Mouse (Mus musculus) limb, embryonic 11.5 days (tissue): Measurements from ENCODE around the gene Slain2. TPM values are rescaled to one million over a fixed set of nuclear protein-coding genes. Genes with fewer than 3 reads are reported as not detected.

Experiments
- ATAC-seq: fragments of 200-750 bp; cut with Nextera tagmentation; 2 replicates; pipeline ENCODE4 v1.8.0; 2017; ENCODE audit warnings: low read depth; ENCODE audit not compliant: insufficient number of reproducible peaks, low FRiP score, low TSS enrichment
- DNase-seq: peaks from one replicate; pipeline ENCODE4 v3.0.0-alpha.2; 2015; ENCODE audit warnings: low spot score
- H3K27ac ChIP-seq: fragments of 300-500 bp; sonication (generic); replicated peaks from 2 replicates; pipeline ENCODE4 v1.5.1; 2014; ENCODE audit warnings: low read depth, mild to moderate bottlenecking, low read length
- H3K27me3 ChIP-seq: fragments of 300-500 bp; sonication (generic); 2 replicates; pipeline ENCODE4 v1.6.1; 2014; ENCODE audit warnings: mild to moderate bottlenecking, low read length, mixed read lengths; ENCODE audit not compliant: control insufficient read depth, insufficient read depth
- H3K36me3 ChIP-seq: fragments of 300-500 bp; sonication (generic); 2 replicates; pipeline ENCODE4 v1.6.1; 2014; ENCODE audit warnings: mild to moderate bottlenecking, low read length, moderate library complexity, mixed read lengths; ENCODE audit not compliant: control insufficient read depth, insufficient read depth
- H3K4me1 ChIP-seq: fragments of 300-500 bp; sonication (generic); 2 replicates; pipeline ENCODE4 v1.6.1; 2014; ENCODE audit warnings: low read length, mixed read lengths; ENCODE audit not compliant: control insufficient read depth, insufficient read depth
- H3K4me2 ChIP-seq: fragments of 300-500 bp; sonication (generic); 2 replicates; pipeline ENCODE4 v1.6.1; 2014; ENCODE audit warnings: low read depth, mild to moderate bottlenecking, moderate library complexity; ENCODE audit not compliant: severe bottlenecking
- H3K4me3 ChIP-seq: fragments of 300-500 bp; sonication (generic); 2 replicates; pipeline ENCODE4 v1.5.1; 2014; ENCODE audit warnings: low read depth, low read length
- H3K9ac ChIP-seq: fragments of 300-500 bp; sonication (generic); 2 replicates; pipeline ENCODE4 v1.6.1; 2014; ENCODE audit warnings: mild to moderate bottlenecking, low read length
- H3K9me3 ChIP-seq: fragments of 300-500 bp; sonication (generic); 2 replicates; pipeline ENCODE4 v1.6.1; 2016; ENCODE audit warnings: low read length; ENCODE audit not compliant: control insufficient read depth
- WGBS: fragments of 180-500 bp; shearing (Covaris S2); extraction: QIAGEN DNeasy Blood & Tissue Kit; methylation state at CpG from one replicate; pipeline ENCODE4 v1.1.7; 2014; 5-methylcytosine and 5-hydroxymethylcytosine counted together
- polyA plus RNA-seq: library from polyadenylated mRNA; unstranded; fragments of >200 nt; fragmentation: Nextera tagmentation; extraction: Ambion mirVana; gene quantifications from 2 replicates; pipeline ENCODE4 v1.2.1, GENCODE M21; 2014

The Slain2 gene
- polyA plus RNA-seq, 1 experiment from 2014 or later = 21.6 TPM

- no peak for DNase-seq
- Histone ChIP-seq H3K4me3 (no peak overlapping the region), H3K36me3 (no peaks in the 10 kb centered on the region), H3K4me2 (no peak overlapping the region), H3K9me3 (no peaks in the 10 kb centered on the region), H3K27ac (no peak overlapping the region), H3K27me3 (no peaks in the 10 kb centered on the region), H3K4me1 (no peaks in the 10 kb centered on the region), H3K9ac (no peak overlapping the region)
- 85% methylated on average over 6 of the region's 6 CpGs for WGBS
- no peak for ATAC-seq
Measured at GRCm38 (mm10) chr5:72907402-72907801, 6.7 kb upstream of the Slain2 start.

- Histone ChIP-seq H3K9me3 (no peaks in the 10 kb centered on the region), H3K27me3 (no peaks in the 10 kb centered on the region), H3K4me1 (no peaks in the 10 kb centered on the region), H3K4me3 (no peak overlapping the region), H3K27ac (no peak overlapping the region), H3K36me3 (no peaks in the 10 kb centered on the region), H3K9ac (no peak overlapping the region), H3K4me2 (no peak overlapping the region)
- WGBS = 79% methylated on average over 8 of the region's 8 CpGs
- DNase-seq (no peak), ATAC-seq (no peak)
Measured at GRCm38 (mm10) chr5:72908324-72908936, 5.7 kb upstream of the Slain2 start.

GRCm38 (mm10) chr5:72909363-72909762, 4.7 kb upstream of the Slain2 start:
- H3K27me3 ChIP-seq = no peaks in the 10 kb centered on the region
- ATAC-seq (no peak), DNase-seq (no peak)
- no peaks in the 10 kb centered on the region for H3K36me3 ChIP-seq
- no peak overlapping the region for H3K4me3 ChIP-seq
- no peak overlapping the region for H3K9ac ChIP-seq
- WGBS = 83% methylated on average over 4 of the region's 4 CpGs
- no peaks in the 10 kb centered on the region for H3K9me3 ChIP-seq
- no peak overlapping the region for H3K27ac ChIP-seq
- H3K4me1 ChIP-seq = no peaks in the 10 kb centered on the region
- H3K4me2 ChIP-seq = no peak overlapping the region

- H3K36me3 ChIP-seq = no peaks in the 10 kb centered on the region
- H3K27ac ChIP-seq = no peak overlapping the region
- no peak overlapping the region for H3K4me2 ChIP-seq
- DNase-seq (no peak), ATAC-seq (no peak)
- 92% methylated on average over 1 of the region's 1 CpGs for WGBS
- H3K27me3 ChIP-seq = no peaks in the 10 kb centered on the region
- H3K9ac ChIP-seq = no peak overlapping the region
- H3K4me3 ChIP-seq = no peak overlapping the region
- H3K9me3 ChIP-seq = no peaks in the 10 kb centered on the region
- H3K4me1 ChIP-seq = no peaks in the 10 kb centered on the region
Measured at GRCm38 (mm10) chr5:72910373-72910772, 3.7 kb upstream of the Slain2 start.

GRCm38 (mm10) chr5:72911284-72911683, 2.8 kb upstream of the Slain2 start:
- DNase-seq = no peak
- 86% methylated on average over 3 of the region's 3 CpGs for WGBS

GRCm38 (mm10) chr5:72914633-72915561, 793 bp downstream of the Slain2 start:
- peak overlapping the region; percentile 73 for H3K4me2 ChIP-seq
- peak; percentile 52 for ATAC-seq
- H3K4me1 ChIP-seq = peaks cover 13% of the 10 kb centered on the region
- H3K9me3 ChIP-seq = no peaks in the 10 kb centered on the region
- peak overlapping the region; percentile 95 for H3K4me3 ChIP-seq
- DNase-seq = peak; percentile 71
- under 1% methylated on average over 66 of the region's 66 CpGs for WGBS
- no peaks in the 10 kb centered on the region for H3K36me3 ChIP-seq
- H3K27me3 ChIP-seq = no peaks in the 10 kb centered on the region
- H3K9ac ChIP-seq = peak overlapping the region; percentile 99
- peak overlapping the region; percentile 98 for H3K27ac ChIP-seq

More at GRCm38 (mm10) chr5:72911284-72911683, 2.8 kb upstream of the Slain2 start:
- Histone ChIP-seq H3K36me3 (no peaks in the 10 kb centered on the region), H3K4me1 (peaks cover 5% of the 10 kb centered on the region), H3K4me2 (no peak overlapping the region), H3K4me3 (no peak overlapping the region), H3K9me3 (no peaks in the 10 kb centered on the region), H3K9ac (no peak overlapping the region), H3K27ac (no peak overlapping the region), H3K27me3 (no peaks in the 10 kb centered on the region)
- no peak for ATAC-seq

- 48% methylated on average over 4 of the region's 4 CpGs for WGBS
- ATAC-seq (no peak), DNase-seq (no peak)
- Histone ChIP-seq H3K4me3 (peak overlapping the region; percentile 95), H3K36me3 (no peaks in the 10 kb centered on the region), H3K27ac (no peak overlapping the region), H3K27me3 (no peaks in the 10 kb centered on the region), H3K9ac (peak overlapping the region; percentile 99), H3K4me1 (peaks cover 13% of the 10 kb centered on the region), H3K4me2 (peak overlapping the region; percentile 73), H3K9me3 (no peaks in the 10 kb centered on the region)
Measured at GRCm38 (mm10) chr5:72916048-72916447, 1.9 kb downstream of the Slain2 start.

GRCm38 (mm10) chr5:72916851-72917250, 2.7 kb downstream of the Slain2 start:
- ATAC-seq = no peak
- DNase-seq = no peak
- H3K4me2 ChIP-seq = no peak overlapping the region
- no peak overlapping the region for H3K4me3 ChIP-seq
- H3K4me1 ChIP-seq = peaks cover 13% of the 10 kb centered on the region
- no peaks in the 10 kb centered on the region for H3K9me3 ChIP-seq
- no peaks in the 10 kb centered on the region for H3K36me3 ChIP-seq
- no peak overlapping the region for H3K9ac ChIP-seq
- H3K27ac ChIP-seq = no peak overlapping the region
- no peaks in the 10 kb centered on the region for H3K27me3 ChIP-seq
- WGBS = 65% methylated on average over 1 of the region's 1 CpGs
